Mouse (Mus musculus) MEL (cell line): ENCODE measurements around the gene Angptl3.

Experiments
- CTCF ChIP-seq, 3 experiments: IDR thresholded peaks in 2 of 3; conservative IDR thresholded peaks in 1 of 3; 2 replicates each; pipeline ENCODE4 v1.5.1; 2011 to 2012; ENCODE audit warnings: low read length in 3 of 3, low read depth in 2 of 3, mild to moderate bottlenecking in 2 of 3, improper control_type of control experiment in 1 of 3, inconsistent platforms in 1 of 3, mixed read lengths in 1 of 3, moderate library complexity in 1 of 3; ENCODE audit not compliant: control insufficient read depth in 1 of 3, insufficient read depth in 1 of 3, poor library complexity in 1 of 3, severe bottlenecking in 1 of 3
- KAT2A ChIP-seq: conservative IDR thresholded peaks from 2 replicates; pipeline ENCODE4 v1.6.1; 2012; ENCODE audit warnings: low read depth, low read length, improper control_type of control experiment, inconsistent platforms
- MAZ ChIP-seq: IDR thresholded peaks from 2 replicates; pipeline ENCODE4 v1.6.1; 2012; ENCODE audit warnings: low read depth, mild to moderate bottlenecking, inconsistent platforms, low read length, improper control_type of control experiment
- POLR2A ChIP-seq, 2 experiments: IDR thresholded peaks; 2 replicates each; pipeline ENCODE4 v1.6.1; 2011 to 2012; ENCODE audit warnings: low read length in 2 of 2, mild to moderate bottlenecking in 2 of 2, control low read depth in 1 of 2, improper control_type of control experiment in 1 of 2, low read depth in 1 of 2, moderate library complexity in 1 of 2; ENCODE audit not compliant: control insufficient read depth in 1 of 2, insufficient read depth in 1 of 2, poor library complexity in 1 of 2
- POLR2AphosphoS2 ChIP-seq: IDR thresholded peaks from 2 replicates; pipeline ENCODE4 v1.6.1; 2011; ENCODE audit warnings: low read length, improper control_type of control experiment

- no peak for TF ChIP-seq POLR2A (IDR thresholded peaks at IDR 0.05; ENCODE audit: control insufficient read depth in 1 of 2, insufficient read depth in 1 of 2, low read depth in 1 of 2, low read length in 2 of 2, poor library complexity in 1 of 2)
- no peak for TF ChIP-seq CTCF (IDR thresholded peaks at IDR 0.05 in 2 of 3, conservative IDR thresholded peaks at IDR 0.05 in 1 of 3; ENCODE audit: control insufficient read depth in 1 of 3, insufficient read depth in 1 of 3, low read depth in 2 of 3, low read length in 3 of 3, poor library complexity in 1 of 3, severe bottlenecking in 1 of 3)
- no peak for TF ChIP-seq MAZ
- no peak for TF ChIP-seq POLR2AphosphoS2
- no peak for TF ChIP-seq KAT2A
Measured at GRCm38 (mm10) chr4:98993491-98993890, 37.3 kb upstream of the Angptl3 start.
